Mouse (Mus musculus): ENCODE data around the gene Park7. TPM values are rescaled to one million over a fixed set of nuclear protein-coding genes. Genes with fewer than 3 reads are reported as not detected.

Gene Park7
- 222 TPM for polyA plus RNA-seq (2014; fragmentation: Illumina TruSeq; extraction: RNeasy Lipid Tissue Mini Kit (QIAGEN cat#74804); ENCODE audit: low read depth, low replicate concordance)

GRCm38 (mm10) chr4:150914290-150914733 is at the start of gene Park7, which contains the start of gene Tnfrsf9:
Park7 (minus strand) TSS chr4:150914437.
Tnfrsf9 (plus strand) TSS chr4:150914562.

GRCm38 (mm10) chr4:150853680-150854461 is 60.4 kb downstream of the Park7 start, which contains the start of gene Errfi1:
Errfi1 (plus strand) TSS chr4:150853919.

Other genes starting within 250 kb of the Park7 start
- 62.4 TPM for gene Errfi1, start 60.5 kb downstream of the Park7 start, polyA plus RNA-seq (2014; fragmentation: Illumina TruSeq; extraction: RNeasy Lipid Tissue Mini Kit (QIAGEN cat#74804); ENCODE audit: low read depth, low replicate concordance)
- 0.37 TPM for gene Tnfrsf9, start 125 bp upstream of the Park7 start, polyA plus RNA-seq (2014; fragmentation: Illumina TruSeq; extraction: RNeasy Lipid Tissue Mini Kit (QIAGEN cat#74804); ENCODE audit: low read depth, low replicate concordance)
- not detected for gene Uts2, start 82.7 kb upstream of the Park7 start, polyA plus RNA-seq (2014; fragmentation: Illumina TruSeq; extraction: RNeasy Lipid Tissue Mini Kit (QIAGEN cat#74804); ENCODE audit: low read depth, low replicate concordance)
- 19.1 TPM for gene Per3, start 130.2 kb upstream of the Park7 start, polyA plus RNA-seq (2014; fragmentation: Illumina TruSeq; extraction: RNeasy Lipid Tissue Mini Kit (QIAGEN cat#74804); ENCODE audit: low read depth, low replicate concordance)
- gene Vamp3, start 143.5 kb upstream of the Park7 start, polyA plus RNA-seq (2014; fragmentation: Illumina TruSeq; extraction: RNeasy Lipid Tissue Mini Kit (QIAGEN cat#74804); ENCODE audit: low read depth, low replicate concordance), result 68.6 TPM
- gene Gm13090, start 175.1 kb upstream of the Park7 start, polyA plus RNA-seq (2014; fragmentation: Illumina TruSeq; extraction: RNeasy Lipid Tissue Mini Kit (QIAGEN cat#74804); ENCODE audit: low read depth, low replicate concordance), result not detected

Data from adipose tissue, adult 10 weeks (tissue).